Mouse (Mus musculus) cerebellum, postnatal 4 days (tissue): ENCODE measurements around the gene Ackr4.

Source experiments
- DNase-seq, 2 experiments: peaks; one replicate each; pipeline ENCODE4 v3.0.0; 2022; ENCODE audit warnings: low spot score in 2 of 2, mixed read lengths in 1 of 2

The Ackr4 gene

DNA sequence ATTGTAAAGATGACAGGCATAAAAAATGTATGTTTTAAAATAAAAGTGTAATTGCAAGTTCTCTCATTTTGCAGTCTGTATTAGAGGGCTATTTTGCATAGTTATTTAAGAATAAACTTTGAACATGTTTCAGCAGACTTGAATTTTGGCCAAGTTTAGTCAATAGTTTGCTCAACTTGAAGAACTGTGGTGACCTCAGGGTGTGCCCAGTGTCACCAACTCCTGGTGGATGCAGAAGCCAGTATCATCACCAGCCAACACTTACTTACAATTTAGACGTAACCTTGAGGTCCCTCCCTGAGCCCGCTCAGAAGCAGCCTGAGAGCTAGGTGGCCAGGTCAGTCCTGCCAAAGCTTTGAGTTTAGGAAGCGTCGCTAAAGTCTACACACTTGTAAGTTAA, 83.1 kb downstream of the Ackr4 start:
- no peak for DNase-seq

DNA sequence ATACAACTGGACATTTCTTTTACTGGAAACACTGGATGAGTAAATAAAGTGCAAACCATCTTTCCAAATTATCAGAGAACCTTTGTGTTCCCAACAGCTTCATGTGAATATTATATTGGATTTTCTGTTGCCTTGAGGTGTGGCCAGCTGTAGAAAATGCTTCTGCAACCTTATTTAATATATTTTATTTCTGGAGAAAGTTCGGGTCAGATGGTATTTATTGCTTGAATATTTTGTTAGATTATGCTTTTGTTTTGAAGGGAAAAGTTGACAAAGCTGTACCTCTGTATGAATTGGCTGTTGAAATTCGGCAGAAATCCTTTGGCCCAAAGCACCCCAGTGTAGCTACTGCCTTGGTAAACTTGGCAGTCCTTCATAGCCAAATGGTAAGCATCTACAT, 86.4 kb downstream of the Ackr4 start, which contains the start of gene Gm28305:
Gene Gm28305, plus strand, starts transcription at position 301 of the 400 bp plus-strand sequence.
- DNase-seq = no peak

DNA sequence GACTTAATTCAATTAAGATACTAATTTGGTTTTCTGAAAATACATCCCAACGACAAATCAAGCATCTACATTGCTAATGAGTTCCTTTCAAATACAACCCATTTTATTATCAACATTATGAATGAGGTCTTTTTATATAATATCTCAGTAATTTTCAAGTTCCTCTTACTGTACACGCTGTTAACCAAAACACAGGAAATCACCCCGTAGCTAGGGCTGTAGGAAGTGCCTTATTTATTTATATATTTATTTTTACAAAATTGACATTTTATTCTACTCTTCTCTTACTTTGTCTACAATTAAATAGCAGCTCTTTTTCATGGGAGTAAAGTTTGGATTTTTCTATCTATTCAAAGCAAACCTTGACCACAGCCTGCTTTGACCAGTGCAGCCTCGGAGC, 87.0 kb downstream of the Ackr4 start:
- DNase-seq = no peak

DNA sequence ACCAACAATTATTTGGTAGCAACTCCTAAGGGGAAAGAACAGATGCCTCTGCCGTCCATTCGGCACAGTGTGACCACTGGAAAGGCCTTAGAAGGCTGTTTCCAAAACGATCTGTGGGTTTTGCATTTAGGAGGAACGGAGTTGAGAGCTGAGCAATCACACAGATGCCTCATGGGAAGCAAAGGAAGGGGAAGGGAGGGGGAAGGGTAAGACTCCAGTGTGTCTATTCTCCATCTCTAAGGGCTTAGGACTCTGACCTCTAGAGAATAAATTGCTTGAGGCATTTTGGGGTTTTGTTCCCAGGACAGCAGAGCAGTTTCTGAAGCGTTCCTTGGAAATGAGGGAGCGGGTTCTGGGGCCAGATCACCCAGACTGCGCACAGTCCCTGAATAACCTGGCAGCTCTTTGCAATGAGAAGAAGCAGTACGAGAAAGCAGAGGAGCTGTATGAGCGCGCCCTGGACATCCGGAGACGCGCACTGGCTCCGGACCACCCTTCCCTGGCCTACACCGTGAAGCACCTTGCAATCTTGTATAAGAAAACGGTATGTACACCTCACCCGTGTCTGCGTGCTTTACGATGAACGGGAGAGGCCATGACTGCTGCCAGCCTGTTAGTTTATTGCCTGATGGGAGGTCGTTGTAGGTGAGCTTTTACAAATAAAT, 87.6 kb downstream of the Ackr4 start:
- DNase-seq = no peak

DNA sequence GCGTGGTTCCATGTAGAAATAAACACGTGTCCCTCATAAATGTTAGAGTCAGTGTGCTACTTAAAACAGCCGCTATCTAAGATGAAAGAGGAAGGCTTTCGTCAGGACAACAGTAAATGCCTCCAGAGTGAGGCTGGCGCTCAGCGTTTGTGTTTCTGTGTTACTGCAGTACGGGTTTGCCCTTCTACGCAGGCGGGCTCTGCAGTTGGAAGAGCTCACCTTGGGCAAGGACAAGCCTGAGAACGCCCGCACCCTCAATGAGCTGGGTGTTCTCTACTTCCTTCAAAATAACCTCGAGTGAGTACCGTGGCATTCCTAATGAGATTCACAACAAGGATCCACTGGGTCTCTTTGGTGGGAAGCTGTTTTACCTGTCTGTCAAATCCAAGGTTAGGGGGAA, 88.5 kb downstream of the Ackr4 start:
- DNase-seq = no peak

DNA sequence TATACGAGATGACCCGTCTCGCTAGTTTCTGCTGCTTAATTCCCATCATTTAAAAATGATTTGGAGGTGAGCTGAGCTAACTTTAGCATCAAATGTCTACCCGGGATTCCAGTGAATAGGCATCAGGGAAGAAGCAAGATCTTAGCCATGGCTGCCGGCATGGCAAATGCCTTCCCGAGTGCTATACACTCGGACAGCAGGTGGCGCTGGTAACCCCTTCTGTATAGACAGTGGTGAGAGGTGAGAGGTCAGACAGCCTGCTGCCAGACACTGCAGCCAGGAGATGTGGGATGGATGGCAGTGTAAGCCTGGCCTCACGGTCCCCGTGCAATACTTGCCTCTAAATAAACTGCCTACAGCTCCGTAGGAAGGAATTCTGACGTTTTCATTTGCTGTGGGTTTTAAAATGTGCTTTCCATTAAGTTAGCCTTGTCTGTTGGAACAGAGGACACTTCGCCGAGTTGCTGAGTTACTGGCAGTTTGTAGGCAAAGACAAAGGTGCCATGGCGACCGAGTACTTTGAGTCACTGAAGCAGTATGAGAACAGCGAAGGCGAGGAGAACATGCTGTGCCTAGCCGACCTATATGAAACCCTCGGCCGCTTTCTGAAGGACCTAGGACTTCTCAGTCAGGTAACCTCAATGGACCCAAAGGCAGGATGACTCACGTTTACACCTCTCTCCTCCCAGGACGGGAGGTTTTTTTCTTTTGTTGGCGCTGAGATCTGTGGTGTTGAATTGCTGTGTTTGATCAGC, 91.3 kb downstream of the Ackr4 start:
- DNase-seq = peak; percentile 58 to 80

DNA sequence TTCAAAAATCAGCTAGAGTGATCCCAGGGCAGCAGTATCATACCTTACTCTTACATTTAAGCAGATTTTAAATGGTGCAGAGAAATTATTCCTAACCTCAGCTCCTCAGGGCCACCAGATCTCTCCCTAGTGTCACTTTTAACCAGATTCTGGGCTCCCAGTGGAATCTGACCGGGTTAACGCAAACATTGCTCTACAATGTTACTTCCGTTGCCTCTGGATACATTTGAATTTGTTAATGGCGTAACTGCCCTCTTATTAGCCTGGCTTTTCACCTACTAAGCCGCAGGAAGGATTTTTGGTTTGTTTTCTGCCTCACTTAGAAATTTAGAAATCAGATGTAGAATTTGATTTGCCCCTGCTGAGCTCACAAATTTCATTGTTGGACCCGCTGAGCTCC, 92.0 kb downstream of the Ackr4 start:
- no peak for DNase-seq

DNA sequence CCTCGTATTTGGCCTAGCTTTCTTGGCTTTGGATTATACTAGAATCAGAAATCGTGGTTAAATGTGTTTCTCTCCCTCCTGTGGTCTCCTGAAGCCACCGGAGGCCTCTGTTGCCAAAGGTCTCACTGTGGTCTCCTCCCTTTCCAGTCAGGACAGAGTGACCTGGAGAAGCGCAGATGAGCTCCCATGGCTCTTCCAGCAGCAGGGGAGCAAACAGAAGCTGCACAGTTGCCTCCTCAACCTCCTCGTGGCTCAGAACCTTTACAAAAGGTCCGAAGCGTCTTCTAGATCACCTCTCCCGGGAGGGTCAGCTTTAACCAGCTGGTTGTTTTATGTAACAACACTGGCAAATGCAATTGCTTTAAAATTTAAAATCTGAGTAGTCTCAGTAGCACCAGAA, 92.5 kb downstream of the Ackr4 start:
- DNase-seq = no peak
